Mouse (Mus musculus): Measurements from ENCODE around the gene Spint2.

DNA sequence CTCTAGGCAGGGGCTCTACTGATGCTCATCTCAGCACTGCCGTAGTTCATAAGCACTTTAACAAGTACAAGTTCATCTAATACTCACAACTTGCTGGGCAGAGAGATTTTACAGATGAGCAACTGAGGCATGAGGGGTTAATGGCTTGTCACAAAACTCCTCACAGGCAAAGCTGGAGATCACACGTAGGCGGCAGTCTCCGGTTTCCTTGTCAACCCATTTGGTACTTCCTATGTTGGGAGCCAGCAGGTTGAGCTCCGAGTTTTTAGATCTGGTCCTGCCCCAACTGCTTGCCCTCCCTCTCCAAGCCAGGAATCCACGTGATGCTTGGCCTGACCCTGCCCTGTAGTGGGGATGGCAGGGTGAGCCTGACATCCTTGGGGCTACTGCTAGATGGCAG lies 45.4 kb upstream of the Spint2 start:
- no peak for TF ChIP-seq POLR2A (IDR thresholded peaks at IDR 0.05; ENCODE audit: insufficient read depth, low read depth, low read length)
- TF ChIP-seq CTCF (IDR thresholded peaks at IDR 0.05), result no peak
- no peak for TF ChIP-seq EP300 (IDR thresholded peaks at IDR 0.05; ENCODE audit: insufficient read depth, low read depth, low read length)
